Mouse (Mus musculus): ENCODE results near the gene Gm49405.
"Not testable (repeated sequence)": the region's sequence is repeated elsewhere in the genome, so short reads cannot be mapped to it uniquely, and the experiment has no call there.

Gene Gm49405

GRCm38 (mm10) chr19:4000119-4000900 is at the start of gene Gm49405, which contains the start of gene Nudt8:
Gm49405 (plus strand) TSS chr19:4000626.
Nudt8 (plus strand) TSS chr19:4000580.
- peak; percentile 97 for DNase-seq (ENCODE audit: extremely low read depth, insufficient read length, low spot score)

- no peak for DNase-seq (ENCODE audit: extremely low read depth, insufficient read length, low spot score)
Observed at GRCm38 (mm10) chr19:3951461-3951860, 49.0 kb upstream of the Gm49405 start.

GRCm38 (mm10) chr19:3952099-3952498 is 48.3 kb upstream of the Gm49405 start:
- DNase-seq (ENCODE audit: extremely low read depth, insufficient read length, low spot score) = no peak

GRCm38 (mm10) chr19:3955033-3955432 is 45.4 kb upstream of the Gm49405 start:
- no peak for DNase-seq (ENCODE audit: extremely low read depth, insufficient read length, low spot score)

GRCm38 (mm10) chr19:3955804-3956203 is 44.6 kb upstream of the Gm49405 start:
- no peak for DNase-seq (ENCODE audit: extremely low read depth, insufficient read length, low spot score)

GRCm38 (mm10) chr19:3957296-3958036 is 43.0 kb upstream of the Gm49405 start:
- DNase-seq (ENCODE audit: extremely low read depth, insufficient read length, low spot score) = not testable (repeated sequence)

- no peak for DNase-seq (ENCODE audit: extremely low read depth, insufficient read length, low spot score)
Observed at GRCm38 (mm10) chr19:3958470-3958869, 42.0 kb upstream of the Gm49405 start, which contains the start of gene Aldh3b3. Aldh3b3 (plus strand) TSS chr19:3958645.

- no peak for DNase-seq (ENCODE audit: extremely low read depth, insufficient read length, low spot score)
Observed at GRCm38 (mm10) chr19:3959030-3959429, 41.4 kb upstream of the Gm49405 start.

- DNase-seq (ENCODE audit: extremely low read depth, insufficient read length, low spot score) = no peak
Observed at GRCm38 (mm10) chr19:3960211-3960610, 40.2 kb upstream of the Gm49405 start.

GRCm38 (mm10) chr19:3961805-3962204 is 38.6 kb upstream of the Gm49405 start:
- DNase-seq (ENCODE audit: extremely low read depth, insufficient read length, low spot score) = not testable (repeated sequence)

GRCm38 (mm10) chr19:3962469-3962868 is 38.0 kb upstream of the Gm49405 start:
- no peak for DNase-seq (ENCODE audit: extremely low read depth, insufficient read length, low spot score)

- no peak for DNase-seq (ENCODE audit: extremely low read depth, insufficient read length, low spot score)
Observed at GRCm38 (mm10) chr19:3964030-3964429, 36.4 kb upstream of the Gm49405 start.

GRCm38 (mm10) chr19:3966330-3967075 is 33.9 kb upstream of the Gm49405 start:
- DNase-seq (ENCODE audit: extremely low read depth, insufficient read length, low spot score) = no peak

- no peak for DNase-seq (ENCODE audit: extremely low read depth, insufficient read length, low spot score)
Observed at GRCm38 (mm10) chr19:3967258-3967657, 33.2 kb upstream of the Gm49405 start.

- DNase-seq (ENCODE audit: extremely low read depth, insufficient read length, low spot score) = no peak
Observed at GRCm38 (mm10) chr19:3972229-3972628, 28.2 kb upstream of the Gm49405 start, which contains the start of gene Aldh3b2. Aldh3b2 (plus strand) TSS chr19:3972328.

GRCm38 (mm10) chr19:3974608-3975007 is 25.8 kb upstream of the Gm49405 start:
- not testable (repeated sequence) for DNase-seq (ENCODE audit: extremely low read depth, insufficient read length, low spot score)

GRCm38 (mm10) chr19:3975866-3976265 is 24.6 kb upstream of the Gm49405 start:
- no peak for DNase-seq (ENCODE audit: extremely low read depth, insufficient read length, low spot score)

- DNase-seq (ENCODE audit: extremely low read depth, insufficient read length, low spot score) = peak; percentile 29
Observed at GRCm38 (mm10) chr19:3980309-3980708, 20.1 kb upstream of the Gm49405 start.

- no peak for DNase-seq (ENCODE audit: extremely low read depth, insufficient read length, low spot score)
Observed at GRCm38 (mm10) chr19:3980917-3981316, 19.5 kb upstream of the Gm49405 start.

GRCm38 (mm10) chr19:3983527-3984200 is 16.8 kb upstream of the Gm49405 start:
- no peak for DNase-seq (ENCODE audit: extremely low read depth, insufficient read length, low spot score)

Measured in 3134 (cell line).